Mouse (Mus musculus): ENCODE data around the gene Amigo2.
"Not testable (repeated sequence)": the region's sequence is repeated elsewhere in the genome, so short reads cannot be mapped to it uniquely, and the experiment has no call there.

Amigo2 gene

DNA sequence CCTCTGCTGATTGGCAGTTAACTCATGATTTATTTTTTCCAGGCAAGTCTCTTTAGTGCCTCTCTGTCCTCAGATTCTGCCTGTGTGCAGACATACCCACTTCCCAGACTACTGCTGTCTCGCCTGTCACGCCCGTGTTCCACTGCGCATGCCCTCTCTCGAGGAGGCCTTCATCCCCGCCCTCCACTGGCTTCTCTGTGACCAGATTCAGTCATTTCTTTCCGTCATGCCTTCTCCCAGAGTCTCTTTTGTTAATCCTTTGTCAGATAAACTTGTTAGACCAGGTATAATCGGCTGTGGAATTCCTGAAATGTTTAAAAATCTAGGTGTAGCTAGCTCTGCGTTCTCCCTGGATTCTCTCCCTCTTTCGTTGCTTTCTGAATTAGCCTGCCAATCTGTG is 23.7 kb downstream of the Amigo2 start:
- no peak for DNase-seq (ENCODE audit: low read depth, low spot score)

DNA sequence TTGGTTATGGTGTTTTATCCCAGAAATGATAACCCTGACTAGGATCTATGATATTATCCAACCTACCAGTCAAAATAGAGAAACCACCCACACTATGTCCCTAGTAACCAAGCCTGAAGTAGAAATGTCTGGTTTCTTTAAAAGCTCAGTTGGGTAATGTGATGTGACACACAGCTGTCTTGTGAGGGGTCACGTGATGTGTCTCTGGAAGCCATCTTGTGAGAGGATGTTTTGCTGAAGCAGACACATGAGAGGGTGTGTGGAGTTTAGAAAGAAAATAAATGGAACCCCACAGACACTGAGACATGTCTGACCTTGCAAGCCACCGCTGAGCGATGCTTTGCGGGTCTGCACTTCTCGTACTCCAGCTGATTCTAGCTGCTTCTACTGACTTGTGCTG is 30.2 kb downstream of the Amigo2 start:
- no peak for DNase-seq (ENCODE audit: low read depth, low spot score)

DNA sequence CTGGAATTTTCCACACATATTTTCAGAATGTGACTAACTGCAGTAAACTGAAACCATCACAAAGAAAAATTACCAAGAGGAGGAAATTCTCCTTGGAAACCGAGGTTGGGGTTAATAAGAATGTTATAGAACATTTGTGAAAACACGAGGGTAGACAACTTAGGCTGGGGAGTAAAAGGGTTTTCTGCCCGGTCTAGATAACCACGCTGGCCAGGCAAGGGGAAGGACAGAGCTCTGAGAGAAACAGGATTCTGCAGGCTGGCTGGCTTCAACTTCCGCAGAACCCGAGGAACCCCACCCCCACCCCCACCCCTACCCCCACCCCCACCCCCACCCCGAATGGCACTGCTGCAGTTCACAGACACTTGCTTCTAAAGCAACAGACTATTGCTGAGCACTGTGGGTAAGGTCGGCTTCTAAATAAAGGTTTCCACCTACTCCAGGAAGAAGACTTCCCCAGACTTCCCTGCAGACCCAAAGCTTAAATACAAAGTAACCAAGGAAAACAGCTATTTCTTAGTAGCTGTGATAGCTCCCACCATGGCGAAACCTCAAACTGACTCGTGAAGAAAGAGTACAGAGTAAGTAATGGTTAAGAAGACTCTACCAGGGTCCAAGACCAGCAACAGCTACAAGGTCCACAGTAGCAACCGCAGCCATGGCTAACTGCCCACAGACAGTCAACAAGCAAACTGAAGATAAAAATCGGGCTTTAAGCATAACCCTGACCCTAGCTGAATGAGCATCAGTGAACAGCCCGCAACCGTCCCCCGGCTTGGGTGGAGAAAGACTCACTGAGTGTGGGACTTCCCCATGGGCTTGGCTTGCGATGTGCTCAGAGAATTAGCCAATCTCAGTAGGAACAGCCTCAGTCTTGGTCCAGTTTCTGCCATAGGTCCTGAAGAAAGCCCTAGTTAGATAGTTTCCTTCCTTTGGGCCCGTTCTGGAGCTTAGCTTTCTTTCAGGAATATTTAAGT is 34.3 kb downstream of the Amigo2 start:
- DNase-seq (ENCODE audit: low read depth, low spot score), result no peak

DNA sequence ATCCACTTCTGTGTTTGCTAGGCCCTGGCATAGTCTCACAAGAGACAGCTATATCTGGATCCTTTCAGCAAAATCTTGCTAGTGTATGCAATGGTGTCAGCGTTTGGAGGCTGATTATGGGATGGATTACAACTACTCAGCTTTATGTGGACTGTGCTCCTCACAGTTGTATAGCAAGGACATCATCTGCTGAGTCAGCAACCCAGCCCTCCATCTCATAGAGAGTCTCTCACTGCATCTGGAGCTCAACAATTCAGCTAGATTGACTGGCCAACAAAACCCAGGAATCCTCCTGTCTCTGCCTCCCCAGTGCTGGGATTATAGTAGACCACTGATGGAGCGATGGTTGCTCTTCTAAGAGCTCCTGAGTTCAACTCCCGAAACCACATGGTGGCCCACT is 37.3 kb downstream of the Amigo2 start:
- not testable (repeated sequence) for DNase-seq (ENCODE audit: low read depth, low spot score)

DNA sequence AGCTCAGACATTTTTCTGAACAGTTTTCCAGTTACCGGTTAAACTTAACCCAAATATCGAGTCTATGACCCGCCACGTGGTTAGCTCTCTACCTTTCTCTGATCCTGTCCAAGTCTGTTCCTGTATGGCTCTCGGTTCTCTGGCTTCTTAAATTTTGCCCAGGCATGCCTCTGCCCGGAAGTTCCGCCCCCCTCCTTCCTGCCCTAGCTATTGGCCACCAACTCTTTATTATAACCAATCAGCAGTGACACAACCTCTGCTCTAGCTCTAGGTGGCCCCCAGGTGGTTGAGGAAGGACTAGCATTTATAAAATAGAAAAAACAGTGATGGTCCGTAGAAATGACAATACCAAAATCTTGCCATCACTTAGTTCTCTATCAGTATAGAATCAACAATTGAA is 40.6 kb downstream of the Amigo2 start:
- no peak for DNase-seq (ENCODE audit: low read depth, low spot score)

DNA sequence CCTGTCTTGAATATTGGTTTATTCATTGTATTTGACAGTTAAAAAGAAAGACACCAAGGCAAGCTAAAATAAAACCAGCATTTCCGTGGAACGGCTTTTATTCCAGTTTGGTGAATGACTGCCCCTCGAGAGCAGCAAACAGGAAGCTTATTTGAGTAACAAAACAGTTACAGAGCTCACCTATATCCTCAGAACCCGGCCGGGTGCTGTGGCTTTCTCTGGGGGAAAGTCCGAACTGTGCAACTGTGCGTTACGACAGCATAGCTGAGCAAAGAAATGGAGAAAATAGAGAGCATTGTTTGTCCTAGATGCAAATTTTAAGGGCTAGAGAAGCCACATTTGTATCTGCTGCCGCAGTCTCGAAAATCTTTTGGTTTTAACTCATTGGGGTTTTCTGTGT is 41.3 kb downstream of the Amigo2 start:
- DNase-seq (ENCODE audit: low read depth, low spot score), result no peak

DNA sequence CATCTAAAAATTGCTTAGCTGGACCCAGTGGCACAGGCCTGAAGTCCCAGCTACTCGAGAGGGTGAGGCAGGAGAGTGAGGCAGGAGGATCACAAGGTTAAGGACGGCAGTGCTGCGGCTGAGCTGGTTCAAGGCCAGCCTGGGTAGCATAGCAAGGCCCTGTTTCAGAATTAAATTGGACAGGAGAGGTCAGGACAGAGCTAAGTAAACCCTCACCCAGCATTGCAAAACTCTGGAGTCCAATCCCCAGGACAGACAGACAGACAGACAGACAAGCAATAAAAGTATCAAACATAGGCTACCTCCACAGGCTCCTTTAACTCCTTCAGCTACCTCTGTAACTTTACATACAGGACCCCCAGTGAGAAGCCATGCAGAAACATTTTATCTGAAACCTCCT is 42.2 kb downstream of the Amigo2 start:
- no peak for DNase-seq (ENCODE audit: low read depth, low spot score)

DNA sequence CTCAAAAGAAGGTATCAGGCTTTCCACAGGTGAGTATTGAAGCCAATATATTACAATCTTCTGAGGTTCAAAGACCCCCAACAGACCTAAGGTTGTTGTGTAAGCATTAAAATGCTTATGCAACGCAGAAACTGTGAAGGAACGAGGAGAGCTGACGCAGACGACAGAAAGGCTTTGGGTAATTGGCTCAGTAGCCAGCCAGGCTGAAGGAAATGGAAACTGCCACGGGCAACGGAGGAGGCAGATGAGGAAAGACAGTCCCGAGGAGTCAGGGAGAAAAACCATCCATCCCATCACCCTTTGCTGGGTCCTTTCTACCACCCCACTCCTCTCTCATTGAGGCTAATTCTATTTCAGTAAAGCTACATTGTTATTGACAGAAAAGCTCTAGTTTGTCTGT is 50.4 kb downstream of the Amigo2 start:
- no peak for DNase-seq (ENCODE audit: low read depth, low spot score)

DNA sequence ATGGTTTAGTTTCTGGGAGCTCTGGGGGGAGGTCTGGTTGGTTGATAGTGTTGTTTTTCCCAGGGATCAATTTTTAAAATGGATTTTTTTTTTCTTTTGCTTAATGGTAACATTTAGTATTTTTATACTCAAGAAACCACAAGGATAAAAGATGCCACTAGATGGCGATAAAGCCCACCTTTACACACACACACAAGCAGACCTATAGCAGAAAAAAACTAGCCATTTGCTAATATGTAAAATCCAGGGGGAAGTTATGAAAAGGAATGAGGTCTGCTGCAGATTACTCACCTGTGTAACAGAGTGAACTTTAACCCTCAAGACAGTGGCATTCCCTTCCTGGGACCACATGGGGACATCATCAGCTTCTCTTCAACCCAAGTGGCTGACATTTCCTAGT is 51.5 kb downstream of the Amigo2 start:
- peak; percentile 11 for DNase-seq (ENCODE audit: low read depth, low spot score)

Data from c-Kit-negative CD71-positive TER-119-positive erythroid progenitor cells, embryonic 14.5 days (primary cell).